8 mouse cellular contexts compared by ENCODE assay signal in genomic region chr4:86957576-86958411, GRCm38 (mm10).
DNase-seq lines count a peak whose midpoint lies in the region; ATAC-seq and TF ChIP-seq lines count a peak whose summit lies in the region.

No protein-coding gene starts in this region.

- no peak overlapping the region for H3K4me2 ChIP-seq in liver, embryonic 12.5 days
- peak overlapping the region; percentile 9; the same call in 1 of the 2 replicates for H3K4me2 ChIP-seq in forebrain, embryonic 16.5 days (ENCODE audit: low read length)
- peak overlapping the region; percentile 7; the same call in 1 of the 2 replicates for H3K4me2 ChIP-seq in hindbrain, embryonic 12.5 days (replicated peaks)
- H3K4me2 ChIP-seq in midbrain, embryonic 11.5 days = no peak overlapping the region
- H3K4me2 ChIP-seq in stomach, postnatal 0 days (replicated peaks; ENCODE audit: low read depth) = no peak overlapping the region

- H3K4me3 ChIP-seq in liver, embryonic 12.5 days = no peak overlapping the region
- no peak overlapping the region for H3K4me3 ChIP-seq in forebrain, embryonic 16.5 days (replicated peaks; ENCODE audit: low read length)
- no peak overlapping the region for H3K4me3 ChIP-seq in hindbrain, embryonic 12.5 days
- no peak overlapping the region for H3K4me3 ChIP-seq in midbrain, embryonic 11.5 days (ENCODE audit: low read depth, low read length)
- no peak overlapping the region for H3K4me3 ChIP-seq in stomach, postnatal 0 days (ENCODE audit: low read depth, low read length)

- WGBS in liver, embryonic 12.5 days (ENCODE audit: insufficient replicate concordance) = 37% methylated on average over 14 of the region's 14 CpGs
- 43% methylated on average over 14 of the region's 14 CpGs for WGBS in forebrain, embryonic 16.5 days
- 40% methylated on average over 14 of the region's 14 CpGs for WGBS in hindbrain, embryonic 12.5 days
- WGBS in midbrain, embryonic 11.5 days = 48% methylated on average over 14 of the region's 14 CpGs
- 43% methylated on average over 14 of the region's 14 CpGs for WGBS in stomach, postnatal 0 days

- H3K27me3 ChIP-seq in liver, embryonic 12.5 days (replicated peaks) = peaks cover 8% of the 10 kb centered on the region
- H3K27me3 ChIP-seq in forebrain, embryonic 16.5 days (replicated peaks; ENCODE audit: control insufficient read depth, insufficient read depth, low read length) = no peaks in the 10 kb centered on the region
- H3K27me3 ChIP-seq in hindbrain, embryonic 12.5 days = no peaks in the 10 kb centered on the region
- no peaks in the 10 kb centered on the region for H3K27me3 ChIP-seq in midbrain, embryonic 11.5 days (ENCODE audit: control insufficient read depth, insufficient read depth, low read length)
- no peaks in the 10 kb centered on the region for H3K27me3 ChIP-seq in stomach, postnatal 0 days (ENCODE audit: control insufficient read depth, insufficient read depth, low read length)

- no peak overlapping the region for H3K9ac ChIP-seq in liver, embryonic 12.5 days
- H3K9ac ChIP-seq in forebrain, embryonic 16.5 days (replicated peaks; ENCODE audit: low read depth, low read length) = no peak overlapping the region
- H3K9ac ChIP-seq in hindbrain, embryonic 12.5 days = no peak overlapping the region
- H3K9ac ChIP-seq in midbrain, embryonic 11.5 days (ENCODE audit: low read length) = no peak overlapping the region
- no peak overlapping the region for H3K9ac ChIP-seq in stomach, postnatal 0 days (ENCODE audit: low read length)

- peak; percentile 85 for TF ChIP-seq CTCF in stomach, postnatal 0 days (IDR thresholded peaks at IDR 0.05; ENCODE audit: low read depth)

- no peaks in the 10 kb centered on the region for H3K36me3 ChIP-seq in liver, embryonic 12.5 days
- H3K36me3 ChIP-seq in forebrain, embryonic 16.5 days (ENCODE audit: control insufficient read depth, insufficient read depth) = no peaks in the 10 kb centered on the region
- H3K36me3 ChIP-seq in hindbrain, embryonic 12.5 days = no peaks in the 10 kb centered on the region
- no peaks in the 10 kb centered on the region for H3K36me3 ChIP-seq in midbrain, embryonic 11.5 days (ENCODE audit: control insufficient read depth, insufficient read depth, low read length)
- H3K36me3 ChIP-seq in stomach, postnatal 0 days (ENCODE audit: control insufficient read depth, insufficient read depth, low read length) = no peaks in the 10 kb centered on the region

- no peak for TF ChIP-seq EP300 in stomach, postnatal 0 days (optimal IDR thresholded peaks at IDR 0.05)

- no peak overlapping the region for H3K27ac ChIP-seq in liver, embryonic 12.5 days
- H3K27ac ChIP-seq in forebrain, embryonic 16.5 days (ENCODE audit: low read length) = no peak overlapping the region
- H3K27ac ChIP-seq in hindbrain, embryonic 12.5 days = no peak overlapping the region
- no peak overlapping the region for H3K27ac ChIP-seq in midbrain, embryonic 11.5 days (ENCODE audit: low read depth, low read length)
- H3K27ac ChIP-seq in stomach, postnatal 0 days (replicated peaks) = no peak overlapping the region

- no peak for ATAC-seq in liver, embryonic 12.5 days
- ATAC-seq in forebrain, embryonic 16.5 days = peak; percentile 83
- peak; percentile 65 for ATAC-seq in hindbrain, embryonic 12.5 days (ENCODE audit: low FRiP score)
- peak; percentile 76 for ATAC-seq in midbrain, embryonic 11.5 days (ENCODE audit: low FRiP score)
- ATAC-seq in stomach, postnatal 0 days (ENCODE audit: low FRiP score, low TSS enrichment) = no peak; the same call in 1 of the 2 replicates

- peak; percentile 29 for DNase-seq in liver
- peak; percentile 47 to 59 for DNase-seq in cerebellum, adult 18-20 months
- peak; percentile 80 to 81 for DNase-seq in left cerebral cortex, adult 18-20 months (ENCODE audit: low spot score in 2 of 2)
- DNase-seq in midbrain, embryonic 11.5 days (ENCODE audit: low spot score, missing footprints) = peak; percentile 95
- peak; percentile 42 for DNase-seq in stomach, postnatal 0 days (ENCODE audit: low spot score)

- H3K4me1 ChIP-seq in liver, embryonic 12.5 days = no peaks in the 10 kb centered on the region
- 0 out of 2 replicates have a peak, but pooled peaks cover 5% of the 10 kb centered on the region for H3K4me1 ChIP-seq in forebrain, embryonic 16.5 days (replicated peaks; ENCODE audit: control insufficient read depth, insufficient read depth, low read length)
- no peaks in the 10 kb centered on the region for H3K4me1 ChIP-seq in hindbrain, embryonic 12.5 days
- H3K4me1 ChIP-seq in midbrain, embryonic 11.5 days (ENCODE audit: control insufficient read depth, insufficient read depth, low read length) = no peaks in the 10 kb centered on the region
- no peaks in the 10 kb centered on the region for H3K4me1 ChIP-seq in stomach, postnatal 0 days (replicated peaks; ENCODE audit: control insufficient read depth, insufficient read depth)

- H3K9me3 ChIP-seq in liver, embryonic 12.5 days (replicated peaks) = no peaks in the 10 kb centered on the region
- no peaks in the 10 kb centered on the region for H3K9me3 ChIP-seq in forebrain, embryonic 16.5 days (ENCODE audit: control insufficient read depth, low read length)
- no peaks in the 10 kb centered on the region for H3K9me3 ChIP-seq in hindbrain, embryonic 12.5 days (replicated peaks)
- no peaks in the 10 kb centered on the region for H3K9me3 ChIP-seq in midbrain, embryonic 11.5 days (ENCODE audit: control insufficient read depth, low read length)
- H3K9me3 ChIP-seq in stomach, postnatal 0 days (ENCODE audit: control insufficient read depth, low read length) = no peaks in the 10 kb centered on the region

Comparison
In these comparisons a context has a peak if more than half of its experiments do, and no peak if none do; other contexts are left out.
1. DNase-seq: peak in every context shown above with its lines; median percentile 95 in midbrain, embryonic 11.5 days; 80 in left cerebral cortex, adult 18-20 months; 53 in cerebellum, adult 18-20 months; 42 in stomach, postnatal 0 days; 29 in liver.
2. ATAC-seq: peak in forebrain, embryonic 16.5 days (single experiment), hindbrain, embryonic 12.5 days (single experiment) and midbrain, embryonic 11.5 days (single experiment); none in liver, embryonic 12.5 days (single experiment) and stomach, postnatal 0 days (single experiment).
3. H3K4me2 ChIP-seq: peak in forebrain, embryonic 16.5 days (single experiment) and hindbrain, embryonic 12.5 days (single experiment); none in liver, embryonic 12.5 days (single experiment), midbrain, embryonic 11.5 days (single experiment) and stomach, postnatal 0 days (single experiment).